Mouse (Mus musculus) limb, embryonic 10.5 days (tissue): Measurements from ENCODE around the gene Slamf8. TPM values are rescaled to one million over a fixed set of nuclear protein-coding genes. Genes with fewer than 3 reads are reported as not detected.
A peak's percentile ranks its signal among the peaks of the same experiment; 100 is the strongest.

Experiments
- DNase-seq: peaks from one replicate; pipeline ENCODE4 v3.0.0-alpha.2; 2017; ENCODE audit warnings: low spot score
- H3K27ac ChIP-seq: fragments of 300-500 bp; sonication (generic); 2 replicates; pipeline ENCODE4 v1.5.1; 2016; ENCODE audit warnings: mild to moderate bottlenecking
- H3K27me3 ChIP-seq: fragments of 300-500 bp; sonication (generic); 2 replicates; pipeline ENCODE4 v1.6.1; 2016; ENCODE audit warnings: low read depth, mild to moderate bottlenecking; ENCODE audit not compliant: poor library complexity, severe bottlenecking
- H3K36me3 ChIP-seq: fragments of 300-500 bp; sonication (generic); 2 replicates; pipeline ENCODE4 v1.6.1; 2016; ENCODE audit warnings: mild to moderate bottlenecking, moderate library complexity
- H3K4me1 ChIP-seq: fragments of 300-500 bp; sonication (generic); 2 replicates; pipeline ENCODE4 v1.6.1; 2016
- H3K4me3 ChIP-seq: fragments of 300-500 bp; sonication (generic); 2 replicates; pipeline ENCODE4 v1.5.1; 2016; ENCODE audit warnings: mild to moderate bottlenecking, moderate library complexity
- H3K9me3 ChIP-seq: fragments of 300-500 bp; sonication (generic); replicated peaks from 2 replicates; pipeline ENCODE4 v1.6.1; 2016; ENCODE audit warnings: mild to moderate bottlenecking
- WGBS: fragments of 180-500 bp; shearing (Covaris S2); methylation state at CpG from one replicate; pipeline ENCODE4 v1.1.7; 2016; 5-methylcytosine and 5-hydroxymethylcytosine counted together
- polyA plus RNA-seq: library from polyadenylated mRNA; unstranded; fragments of >200 nt; fragmentation: Nextera tagmentation; extraction: Ambion mirVana; gene quantifications from 2 replicates; pipeline ENCODE4 v1.2.1, GENCODE M21; 2016

Gene Slamf8
- polyA plus RNA-seq, 1 experiment from 2014 or later = 0.11 TPM

DNA sequence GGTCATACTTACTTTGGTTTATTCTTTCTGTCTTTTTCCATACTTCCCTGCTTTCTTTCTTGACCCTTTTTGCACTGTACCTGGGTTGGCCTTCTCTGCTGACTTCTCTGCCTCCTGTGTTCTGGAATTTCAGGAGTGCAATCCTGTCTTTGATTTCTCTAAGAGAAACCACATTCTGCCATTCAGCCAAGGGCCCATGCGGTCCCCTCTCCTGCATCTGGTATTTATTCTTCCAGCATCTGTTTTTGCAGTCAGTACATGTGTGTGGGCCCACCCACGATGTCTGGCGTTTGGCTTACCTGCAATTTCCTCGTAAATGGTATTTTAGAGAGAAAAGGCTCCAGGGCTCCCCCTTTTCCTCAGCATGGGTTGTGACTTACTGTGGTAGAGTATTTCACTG, 27.8 kb upstream of the Slamf8 start:
- H3K27ac ChIP-seq = peak overlapping the region; percentile 65
- no peaks in the 10 kb centered on the region for H3K36me3 ChIP-seq
- WGBS = 21% methylated on average over 4 of the region's 4 CpGs
- H3K4me3 ChIP-seq = 0 out of 2 replicates have a peak overlapping the region, but pooled peaks have one; percentile 44
- DNase-seq = peak; percentile 83
- H3K4me1 ChIP-seq = peaks cover 22% of the 10 kb centered on the region
- peaks cover 7% of the 10 kb centered on the region; the same call in 1 of the 2 replicates for H3K27me3 ChIP-seq
- H3K9me3 ChIP-seq = no peaks in the 10 kb centered on the region

DNA sequence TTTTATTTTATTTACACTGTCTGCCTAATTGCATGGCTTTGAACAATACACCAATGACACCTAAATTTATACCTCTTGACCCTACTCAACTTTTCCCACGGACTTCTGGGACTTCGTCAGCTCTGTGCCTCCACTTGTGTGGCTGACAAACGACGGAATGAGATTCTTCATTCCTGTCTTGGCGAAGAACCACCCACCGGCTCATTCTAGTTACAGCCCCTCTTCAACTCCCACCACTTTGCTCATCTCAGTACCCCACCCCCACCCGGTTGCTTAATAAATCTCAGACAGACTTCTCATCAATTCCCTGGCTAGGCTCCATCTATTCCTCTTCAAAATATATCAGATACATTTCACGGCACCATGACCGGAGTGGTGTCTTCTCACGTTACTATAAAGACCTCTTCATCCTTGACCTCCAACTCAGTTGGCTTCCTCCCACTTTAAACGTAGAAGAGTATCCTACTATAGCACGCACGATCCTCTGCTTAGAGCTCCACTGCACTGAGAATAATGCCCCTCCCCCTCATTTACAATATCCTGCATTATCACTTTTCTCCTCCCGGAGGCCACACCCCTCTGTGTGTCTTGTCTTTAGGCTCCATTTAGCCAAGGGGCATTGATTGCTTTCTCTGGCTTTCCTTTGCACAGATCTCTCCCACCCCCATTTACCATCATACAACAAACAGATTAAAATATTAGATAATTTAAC, 27.2 kb upstream of the Slamf8 start:
- Histone ChIP-seq H3K9me3 (no peaks in the 10 kb centered on the region), H3K4me3 (peak overlapping the region; percentile 44), H3K27ac (peak overlapping the region; percentile 65), H3K36me3 (no peaks in the 10 kb centered on the region), H3K27me3 (peaks cover 7% of the 10 kb centered on the region; the same call in 1 of the 2 replicates), H3K4me1 (peaks cover 22% of the 10 kb centered on the region)
- peak; percentile 32 for DNase-seq
- WGBS = 37% methylated on average over 14 of the region's 14 CpGs

DNA sequence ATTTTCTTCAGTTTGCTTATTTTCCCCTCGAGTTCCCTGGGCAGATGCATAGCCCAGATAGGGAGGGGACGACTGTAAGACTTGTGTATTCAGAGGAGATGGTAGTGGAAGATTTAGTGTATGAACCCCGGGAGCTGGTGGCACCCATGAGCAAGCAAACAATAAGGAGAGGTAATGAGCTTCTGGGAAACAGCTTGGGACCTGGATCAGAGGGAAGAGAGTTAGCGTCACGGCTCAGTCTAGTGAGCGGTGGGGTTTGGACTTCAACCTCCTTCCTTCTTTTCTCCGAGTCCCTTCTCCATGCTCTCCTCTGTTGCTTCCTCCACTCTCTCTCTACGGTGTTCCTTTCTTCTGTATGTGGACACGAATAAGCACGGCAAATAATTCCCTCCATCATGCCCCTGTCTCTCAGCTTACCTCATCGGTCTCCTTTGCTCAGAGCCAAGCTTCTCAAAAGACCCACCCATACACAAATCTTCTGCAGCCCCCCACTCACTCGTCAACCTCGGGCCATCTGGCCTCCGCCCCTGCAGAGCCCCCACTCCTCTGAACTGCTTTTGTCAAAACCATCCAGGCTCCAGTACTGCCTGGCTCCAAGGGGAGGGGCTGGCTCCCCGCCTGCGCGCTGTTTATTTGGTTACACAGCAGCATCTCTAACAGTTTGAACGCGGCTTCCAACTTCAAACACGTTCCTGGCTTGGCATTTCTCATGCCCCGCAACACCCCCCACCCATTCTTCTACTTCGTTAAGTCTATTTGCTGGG, 26.4 kb upstream of the Slamf8 start:
- peak; percentile 50 for DNase-seq
- peaks cover 22% of the 10 kb centered on the region for H3K4me1 ChIP-seq
- H3K36me3 ChIP-seq = no peaks in the 10 kb centered on the region

DNA sequence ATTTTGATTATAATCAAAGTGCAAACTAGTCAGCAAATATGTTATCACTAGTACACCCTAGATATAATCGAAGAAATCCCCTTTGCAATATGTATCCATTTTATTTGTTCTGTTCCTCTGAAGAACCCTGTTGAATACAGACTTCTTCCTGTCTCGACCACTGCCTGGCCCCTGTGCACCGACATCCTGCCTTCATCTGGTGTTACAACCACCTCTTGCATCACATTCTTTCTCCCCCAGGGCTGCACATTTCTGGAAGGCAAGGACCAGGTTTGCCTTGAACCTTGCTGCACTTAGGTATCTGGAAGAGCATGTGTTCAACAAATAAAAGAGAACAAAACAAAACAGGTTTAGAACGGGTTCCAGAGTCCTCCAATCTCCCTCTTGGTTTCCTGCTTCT, 25.0 kb upstream of the Slamf8 start:
- Histone ChIP-seq H3K27me3 (0 out of 2 replicates have a peak, but pooled peaks cover 3% of the 10 kb centered on the region), H3K4me3 (no peak overlapping the region), H3K9me3 (no peaks in the 10 kb centered on the region), H3K4me1 (peaks cover 22% of the 10 kb centered on the region), H3K27ac (no peak overlapping the region), H3K36me3 (no peaks in the 10 kb centered on the region)
- 83% methylated on average over 4 of the region's 4 CpGs for WGBS
- DNase-seq = no peak

More for the DNA sequence above, 26.4 kb upstream of the Slamf8 start:
- H3K27me3 ChIP-seq = 0 out of 2 replicates have a peak, but pooled peaks cover 7% of the 10 kb centered on the region
- H3K9me3 ChIP-seq = no peaks in the 10 kb centered on the region
- WGBS = 23% methylated on average over 22 of the region's 22 CpGs
- H3K27ac ChIP-seq = peak overlapping the region; percentile 65
- peak overlapping the region; percentile 44 for H3K4me3 ChIP-seq

DNA sequence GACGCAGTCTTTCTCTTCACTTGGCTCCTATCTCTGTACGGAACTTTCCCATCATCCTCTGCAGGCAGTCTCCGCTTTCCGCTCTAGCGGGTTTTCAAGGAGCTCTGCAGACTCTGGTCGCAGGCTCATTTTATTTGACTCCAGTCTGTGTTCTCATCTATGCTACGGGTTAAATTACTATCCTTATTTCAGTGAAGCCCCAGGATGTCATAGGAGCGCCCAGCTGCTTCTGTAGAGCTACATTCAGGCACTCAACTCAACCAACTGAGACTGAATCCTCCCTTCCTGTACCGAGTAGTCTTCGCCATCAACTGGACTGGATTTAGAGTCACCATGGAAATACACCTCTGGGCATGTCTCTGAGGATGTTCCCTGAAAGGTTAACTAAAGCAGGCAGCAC, 24.3 kb upstream of the Slamf8 start:
- no peak overlapping the region for H3K27ac ChIP-seq
- H3K4me1 ChIP-seq = peaks cover 22% of the 10 kb centered on the region
- H3K4me3 ChIP-seq = no peak overlapping the region
- 93% methylated on average over 10 of the region's 10 CpGs for WGBS
- DNase-seq = peak; percentile 20
- no peaks in the 10 kb centered on the region for H3K9me3 ChIP-seq
- no peaks in the 10 kb centered on the region for H3K36me3 ChIP-seq
- H3K27me3 ChIP-seq = no peaks in the 10 kb centered on the region

DNA sequence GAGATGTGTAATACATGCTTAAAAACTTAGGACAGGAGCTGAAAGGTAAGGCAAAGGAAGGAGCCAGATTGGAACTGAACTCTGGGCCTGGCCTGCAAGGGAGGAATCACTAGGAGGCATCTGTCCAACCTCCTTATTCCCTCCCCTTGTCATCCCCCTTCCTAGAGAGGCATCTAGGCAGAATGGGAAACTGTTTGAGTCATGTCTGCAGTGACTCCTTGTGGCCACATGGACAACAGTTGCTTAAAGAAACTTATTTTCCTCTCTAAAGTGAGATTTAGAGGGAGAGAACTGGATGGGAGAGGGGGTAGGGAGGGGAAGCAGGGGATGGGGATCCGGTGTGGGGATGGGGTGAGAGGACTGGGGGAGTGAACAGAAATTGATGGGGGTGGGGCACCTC, 22.4 kb upstream of the Slamf8 start:
- no peak overlapping the region for H3K27ac ChIP-seq
- no peak for DNase-seq
- H3K9me3 ChIP-seq = no peaks in the 10 kb centered on the region
- no peaks in the 10 kb centered on the region for H3K27me3 ChIP-seq
- H3K4me1 ChIP-seq = peaks cover 14% of the 10 kb centered on the region
- WGBS = 60% methylated on average over 1 of the region's 1 CpGs
- H3K4me3 ChIP-seq = no peak overlapping the region
- H3K36me3 ChIP-seq = no peaks in the 10 kb centered on the region

DNA sequence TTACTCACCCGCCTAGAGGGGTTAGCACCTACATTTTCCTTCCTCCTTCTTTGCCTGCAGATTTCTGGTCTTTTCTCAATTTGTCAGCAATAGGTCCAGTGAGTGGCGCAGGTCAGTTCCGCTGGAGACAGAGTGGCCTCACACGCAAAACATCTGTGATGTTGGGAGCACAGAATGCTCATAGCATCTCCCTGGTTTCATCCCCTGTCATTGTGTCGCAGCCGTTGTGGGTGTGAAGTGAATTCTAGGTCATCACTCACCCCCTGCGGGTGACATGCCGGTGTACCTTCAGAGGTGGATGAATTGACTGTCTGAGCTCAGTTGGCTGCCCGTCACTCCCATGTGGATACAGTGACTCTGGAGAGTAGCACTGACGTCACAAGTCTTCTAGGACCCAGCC, 20.9 kb upstream of the Slamf8 start:
- Histone ChIP-seq H3K4me3 (no peak overlapping the region), H3K36me3 (no peaks in the 10 kb centered on the region), H3K9me3 (no peaks in the 10 kb centered on the region), H3K27me3 (no peaks in the 10 kb centered on the region), H3K4me1 (peaks cover under 1% of the 10 kb centered on the region; the same call in 1 of the 2 replicates), H3K27ac (no peak overlapping the region)
- peak; percentile 21 for DNase-seq
- WGBS = 78% methylated on average over 10 of the region's 10 CpGs

DNA sequence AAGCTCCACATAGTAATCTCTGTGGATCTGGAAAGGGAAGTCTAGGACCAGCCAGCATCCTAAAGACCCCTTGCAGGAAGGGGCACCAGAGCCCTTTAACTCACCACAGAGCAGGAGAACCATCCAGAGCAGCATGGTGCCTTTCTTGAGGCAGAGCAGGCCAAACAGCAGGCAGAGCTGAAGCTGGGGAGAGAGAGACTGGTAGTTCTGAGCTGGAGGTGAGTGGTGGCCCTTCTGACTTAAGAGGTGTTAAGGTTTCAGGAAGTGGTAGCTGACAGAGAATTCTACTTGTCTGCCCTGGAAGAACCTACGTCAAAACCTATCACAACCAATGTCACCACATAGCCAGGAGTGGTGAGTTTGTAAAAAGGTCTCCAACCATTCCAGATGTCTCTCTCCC, 12.0 kb upstream of the Slamf8 start, which contains the start of gene Fcrl6:
Gene Fcrl6 (minus strand): TSS at position 226 of the 400 bp plus-strand sequence.
- no peaks in the 10 kb centered on the region for H3K27me3 ChIP-seq
- no peaks in the 10 kb centered on the region for H3K4me1 ChIP-seq
- DNase-seq = no peak
- H3K9me3 ChIP-seq = no peaks in the 10 kb centered on the region
- 74% methylated on average over 1 of the region's 1 CpGs for WGBS
- H3K27ac ChIP-seq = no peak within 1 kb of the TSS
- H3K36me3 ChIP-seq = no peaks in the 10 kb centered on the region
- no peak within 1 kb of the TSS for H3K4me3 ChIP-seq

DNA sequence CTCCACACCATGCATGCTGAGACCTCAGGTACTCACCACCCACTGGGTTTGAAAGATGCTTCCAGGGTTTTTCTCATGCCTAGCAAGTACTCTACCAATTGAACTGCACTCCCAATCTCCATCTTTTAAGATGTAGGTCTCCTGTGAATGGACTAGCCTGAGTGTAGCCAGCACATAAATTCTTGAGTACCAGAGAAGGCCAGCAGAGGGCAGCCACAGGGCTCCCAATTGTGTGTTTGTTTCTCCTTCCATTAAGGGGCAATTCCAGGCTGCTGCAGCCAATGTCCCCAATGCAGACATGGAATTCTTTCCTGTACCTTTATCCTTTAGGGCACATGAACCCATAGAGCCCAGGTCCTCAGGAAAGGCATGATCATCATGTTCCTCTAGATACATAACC, 4.1 kb upstream of the Slamf8 start:
- no peaks in the 10 kb centered on the region for H3K9me3 ChIP-seq
- no peak overlapping the region for H3K4me3 ChIP-seq
- H3K27me3 ChIP-seq = no peaks in the 10 kb centered on the region
- H3K27ac ChIP-seq = no peak overlapping the region
- H3K36me3 ChIP-seq = no peaks in the 10 kb centered on the region
- DNase-seq = peak; percentile 69
- H3K4me1 ChIP-seq = 0 out of 2 replicates have a peak, but pooled peaks cover 5% of the 10 kb centered on the region

DNA sequence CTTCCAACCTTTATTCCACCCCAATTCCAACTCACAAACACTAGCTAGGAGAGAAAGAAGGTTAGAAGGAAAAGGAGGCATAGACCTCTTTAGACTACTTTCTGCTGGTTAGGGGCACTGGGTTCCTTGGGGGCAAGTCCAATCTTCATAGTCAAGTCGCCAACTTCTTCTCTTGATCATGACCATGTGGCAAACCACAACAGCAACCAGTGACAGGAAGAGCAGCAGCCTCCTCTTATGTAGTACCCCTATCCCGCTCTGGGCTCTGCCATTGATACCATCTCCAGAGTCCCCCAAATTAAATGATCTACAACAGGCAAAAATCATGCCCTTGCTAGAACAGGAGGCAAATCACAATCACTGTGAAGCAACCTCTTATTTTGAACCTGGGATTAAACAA, 3.6 kb upstream of the Slamf8 start:
- H3K9me3 ChIP-seq = no peaks in the 10 kb centered on the region
- H3K27ac ChIP-seq = no peak overlapping the region
- no peak for DNase-seq
- 86% methylated on average over 2 of the region's 2 CpGs for WGBS
- H3K4me3 ChIP-seq = no peak overlapping the region
- no peaks in the 10 kb centered on the region for H3K27me3 ChIP-seq
- no peaks in the 10 kb centered on the region for H3K36me3 ChIP-seq
- H3K4me1 ChIP-seq = 0 out of 2 replicates have a peak, but pooled peaks cover 5% of the 10 kb centered on the region

DNA sequence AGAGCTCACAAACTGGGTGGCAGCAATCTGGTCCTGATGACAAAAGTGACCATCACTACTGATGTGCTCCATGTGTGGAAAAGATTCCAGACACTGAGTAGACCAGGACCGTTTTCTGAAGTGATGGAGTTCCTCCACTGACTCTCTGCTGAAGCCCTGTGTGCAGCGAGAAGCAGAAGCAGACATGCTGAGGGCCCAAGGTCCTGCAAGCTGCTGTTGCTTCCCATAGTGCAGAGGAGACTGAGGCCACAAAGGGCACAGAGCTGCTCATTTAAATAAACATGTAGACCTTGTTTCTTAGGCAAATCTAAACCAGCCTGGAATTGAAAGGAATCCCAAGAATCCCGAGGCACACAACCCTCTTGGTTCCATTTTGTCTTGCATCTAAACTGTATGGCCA, 3.0 kb upstream of the Slamf8 start:
- Histone ChIP-seq H3K9me3 (no peaks in the 10 kb centered on the region), H3K27me3 (no peaks in the 10 kb centered on the region), H3K4me1 (0 out of 2 replicates have a peak, but pooled peaks cover 5% of the 10 kb centered on the region), H3K27ac (no peak overlapping the region), H3K36me3 (no peaks in the 10 kb centered on the region), H3K4me3 (no peak overlapping the region)
- 77% methylated on average over 3 of the region's 3 CpGs for whole genome bisulfite sequencing
- DNase-seq = no peak

DNA sequence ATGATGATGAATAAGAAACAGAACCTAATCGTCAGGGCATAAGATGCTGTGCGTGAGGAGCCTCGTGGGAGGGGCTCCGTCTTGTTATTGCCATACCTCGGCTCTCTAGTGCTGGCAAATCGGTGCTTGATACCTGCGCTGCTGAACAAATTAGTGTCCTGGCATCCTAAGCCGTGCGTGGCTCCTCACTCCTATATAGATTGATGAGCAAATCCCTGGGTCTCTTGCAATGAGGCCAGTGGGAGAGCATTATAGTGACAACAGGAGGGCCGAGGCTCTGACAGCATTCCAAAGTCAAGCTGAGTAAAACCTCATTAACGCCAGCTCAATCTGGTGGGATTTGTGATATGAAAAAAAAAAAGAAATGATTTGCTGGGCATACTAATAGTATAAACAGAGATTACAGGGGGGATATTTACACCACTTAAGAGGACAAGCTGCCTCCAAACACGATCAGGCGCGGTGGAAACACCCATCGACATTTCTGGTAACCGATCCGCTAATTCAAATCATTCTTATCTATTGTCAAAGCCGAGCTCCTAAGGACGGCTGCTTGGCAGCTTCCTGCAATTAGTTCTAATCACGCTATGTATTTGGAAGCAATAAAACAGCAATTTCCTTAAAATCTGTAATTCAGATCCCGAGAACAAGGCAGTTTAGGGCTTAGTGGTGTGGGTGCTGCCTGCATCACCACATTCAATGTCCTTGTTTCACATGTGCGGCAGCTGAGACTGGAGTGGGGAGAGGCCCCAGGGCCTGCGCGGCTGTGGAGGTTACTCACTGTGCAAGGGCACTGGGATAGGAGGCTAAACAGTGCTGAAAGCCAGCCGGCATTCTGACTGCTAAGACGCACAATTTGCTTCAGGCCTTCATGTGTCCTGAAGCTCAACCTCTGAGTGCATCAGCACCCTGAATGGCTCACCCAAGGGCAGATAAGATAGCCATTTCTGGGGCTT, 4.5 kb downstream of the Slamf8 start:
- H3K36me3 ChIP-seq = no peaks in the 10 kb centered on the region
- H3K4me3 ChIP-seq = no peak overlapping the region
- no peak overlapping the region for H3K27ac ChIP-seq
- no peak for DNase-seq
- peaks cover 29% of the 10 kb centered on the region for H3K27me3 ChIP-seq
- peaks cover 19% of the 10 kb centered on the region for H3K4me1 ChIP-seq
- no peaks in the 10 kb centered on the region for H3K9me3 ChIP-seq
- 39% methylated on average over 26 of the region's 26 CpGs for WGBS
